Mouse (Mus musculus) forebrain, embryonic 10.5 days (tissue): ENCODE measurements at regions not wholly inside any gene's neighbourhood (a gene's known extent, or its start where the extent isn't known, plus 50 kb on each side); places are given as distances from the start of the nearest gene placed in this dataset.

Experiments used
- DNase-seq: peaks from one replicate; pipeline ENCODE4 v3.0.0-alpha.2; 2017; ENCODE audit warnings: low spot score; ENCODE audit errors: extremely low spot score
- H3K27ac ChIP-seq: fragments of 300-500 bp; sonication (generic); 2 replicates; pipeline ENCODE4 v1.5.1; 2016; ENCODE audit warnings: mild to moderate bottlenecking
- H3K27me3 ChIP-seq: fragments of 300-500 bp; sonication (generic); 2 replicates; pipeline ENCODE4 v1.6.1; 2016; ENCODE audit warnings: mild to moderate bottlenecking; ENCODE audit not compliant: poor library complexity, severe bottlenecking
- H3K36me3 ChIP-seq: fragments of 300-500 bp; sonication (generic); replicated peaks from 2 replicates; pipeline ENCODE4 v1.6.1; 2016; ENCODE audit warnings: mild to moderate bottlenecking, moderate library complexity
- H3K4me1 ChIP-seq: fragments of 300-500 bp; sonication (generic); 2 replicates; pipeline ENCODE4 v1.6.1; 2016
- H3K4me3 ChIP-seq: fragments of 300-500 bp; sonication (generic); 2 replicates; pipeline ENCODE4 v1.5.1; 2016; ENCODE audit warnings: mild to moderate bottlenecking, moderate library complexity
- H3K9me3 ChIP-seq: fragments of 300-500 bp; sonication (generic); 2 replicates; pipeline ENCODE4 v1.6.1; 2016; ENCODE audit warnings: mild to moderate bottlenecking, moderate library complexity
- WGBS: fragments of 180-500 bp; shearing (Covaris S2); methylation state at CpG from one replicate; pipeline ENCODE4 v1.1.7; 2016; 5-methylcytosine and 5-hydroxymethylcytosine counted together

- no peaks in the 10 kb centered on the region for H3K9me3 ChIP-seq
- peaks cover 6% of the 10 kb centered on the region; the same call in 1 of the 2 replicates for H3K4me1 ChIP-seq
- H3K27me3 ChIP-seq, result no peaks in the 10 kb centered on the region
- no peak overlapping the region for H3K4me3 ChIP-seq
- no peaks in the 10 kb centered on the region for H3K36me3 ChIP-seq
- WGBS, result 85% methylated on average over 4 of the region's 4 CpGs
- no peak overlapping the region for H3K27ac ChIP-seq
- no peak for DNase-seq
These were observed 547.4 kb downstream of the Med13l start for GRCm38 (mm10) chr5:119107898-119108297.

GRCm38 (mm10) chr5:119109501-119109900, 549.0 kb downstream of the Med13l start:
- Histone ChIP-seq H3K27me3 (no peaks in the 10 kb centered on the region), H3K4me1 (peaks cover 9% of the 10 kb centered on the region; the same call in 1 of the 2 replicates), H3K27ac (no peak overlapping the region), H3K36me3 (no peaks in the 10 kb centered on the region), H3K9me3 (no peaks in the 10 kb centered on the region), H3K4me3 (no peak overlapping the region)
- WGBS, result 94% methylated on average over 1 of the region's 1 CpGs
- DNase-seq, result no peak

- no peak for DNase-seq
- no peak overlapping the region for H3K4me3 ChIP-seq
- H3K9me3 ChIP-seq, result no peaks in the 10 kb centered on the region
- H3K27me3 ChIP-seq, result no peaks in the 10 kb centered on the region
- 72% methylated on average over 7 of the region's 7 CpGs for WGBS
- H3K27ac ChIP-seq, result no peak overlapping the region
- peaks cover 9% of the 10 kb centered on the region; the same call in 1 of the 2 replicates for H3K4me1 ChIP-seq
- no peaks in the 10 kb centered on the region for H3K36me3 ChIP-seq
These were observed 553.6 kb downstream of the Med13l start for GRCm38 (mm10) chr5:119114074-119114473.

- H3K4me1 ChIP-seq, result no peaks in the 10 kb centered on the region
- no peak overlapping the region for H3K27ac ChIP-seq
- H3K4me3 ChIP-seq, result no peak overlapping the region
- WGBS, result 88% methylated on average over 7 of the region's 7 CpGs
- H3K9me3 ChIP-seq, result no peaks in the 10 kb centered on the region
- no peak for DNase-seq
- no peaks in the 10 kb centered on the region for H3K27me3 ChIP-seq
- H3K36me3 ChIP-seq, result no peaks in the 10 kb centered on the region
These were observed 544.7 kb upstream of the Tbx3 start for GRCm38 (mm10) chr5:119125745-119126144.

- Histone ChIP-seq H3K4me3 (no peak overlapping the region), H3K36me3 (no peaks in the 10 kb centered on the region), H3K4me1 (peaks cover 12% of the 10 kb centered on the region), H3K27me3 (peaks cover 3% of the 10 kb centered on the region), H3K9me3 (no peaks in the 10 kb centered on the region), H3K27ac (no peak overlapping the region)
- DNase-seq, result no peak
- WGBS, result 95% methylated on average over 7 of the region's 7 CpGs
These were observed 540.3 kb upstream of the Tbx3 start for GRCm38 (mm10) chr5:119130176-119130575.

GRCm38 (mm10) chr5:119131461-119131860, 539.0 kb upstream of the Tbx3 start:
- 83% methylated on average over 10 of the region's 10 CpGs for WGBS
- no peak for DNase-seq

GRCm38 (mm10) chr5:119133378-119133777, 537.1 kb upstream of the Tbx3 start:
- Histone ChIP-seq H3K27me3 (peaks cover 20% of the 10 kb centered on the region), H3K9me3 (no peaks in the 10 kb centered on the region), H3K36me3 (no peaks in the 10 kb centered on the region), H3K4me3 (no peak overlapping the region), H3K4me1 (peaks cover 24% of the 10 kb centered on the region), H3K27ac (no peak overlapping the region)
- no peak for DNase-seq
- WGBS, result 44% methylated on average over 13 of the region's 13 CpGs

More at GRCm38 (mm10) chr5:119131461-119131860, 539.0 kb upstream of the Tbx3 start:
- H3K9me3 ChIP-seq, result no peaks in the 10 kb centered on the region
- H3K27ac ChIP-seq, result no peak overlapping the region
- H3K4me3 ChIP-seq, result no peak overlapping the region
- peaks cover 12% of the 10 kb centered on the region for H3K4me1 ChIP-seq
- H3K36me3 ChIP-seq, result no peaks in the 10 kb centered on the region
- peaks cover 8% of the 10 kb centered on the region for H3K27me3 ChIP-seq

- Histone ChIP-seq H3K9me3 (no peaks in the 10 kb centered on the region), H3K27me3 (peaks cover 41% of the 10 kb centered on the region), H3K4me3 (no peak overlapping the region), H3K4me1 (peaks cover 39% of the 10 kb centered on the region), H3K36me3 (no peaks in the 10 kb centered on the region), H3K27ac (no peak overlapping the region)
- WGBS, result 91% methylated on average over 8 of the region's 8 CpGs
- DNase-seq, result no peak
These were observed 533.6 kb upstream of the Tbx3 start for GRCm38 (mm10) chr5:119136916-119137315.

GRCm38 (mm10) chr5:119137409-119137808, 533.1 kb upstream of the Tbx3 start:
- no peak overlapping the region for H3K27ac ChIP-seq
- H3K27me3 ChIP-seq, result peaks cover 44% of the 10 kb centered on the region
- peaks cover 39% of the 10 kb centered on the region for H3K4me1 ChIP-seq
- H3K36me3 ChIP-seq, result no peaks in the 10 kb centered on the region
- WGBS, result 75% methylated on average over 13 of the region's 13 CpGs
- H3K4me3 ChIP-seq, result no peak overlapping the region
- no peaks in the 10 kb centered on the region for H3K9me3 ChIP-seq
- DNase-seq, result no peak

GRCm38 (mm10) chr5:119137821-119138221, 532.6 kb upstream of the Tbx3 start:
- no peaks in the 10 kb centered on the region for H3K9me3 ChIP-seq
- no peaks in the 10 kb centered on the region for H3K36me3 ChIP-seq
- H3K4me3 ChIP-seq, result no peak overlapping the region
- no peak overlapping the region for H3K27ac ChIP-seq
- DNase-seq, result no peak
- H3K4me1 ChIP-seq, result peaks cover 36% of the 10 kb centered on the region
- H3K27me3 ChIP-seq, result peaks cover 48% of the 10 kb centered on the region
- 78% methylated on average over 10 of the region's 10 CpGs for WGBS

- no peaks in the 10 kb centered on the region for H3K36me3 ChIP-seq
- peaks cover 31% of the 10 kb centered on the region for H3K4me1 ChIP-seq
- no peak for DNase-seq
- H3K4me3 ChIP-seq, result no peak overlapping the region; the same call in 1 of the 2 replicates
- 61% methylated on average over 14 of the region's 14 CpGs for WGBS
- H3K9me3 ChIP-seq, result no peaks in the 10 kb centered on the region
- no peak overlapping the region; the same call in 1 of the 2 replicates for H3K27ac ChIP-seq
- H3K27me3 ChIP-seq, result peaks cover 48% of the 10 kb centered on the region
These were observed 532.2 kb upstream of the Tbx3 start for GRCm38 (mm10) chr5:119138293-119138692.

- no peak for DNase-seq
- Histone ChIP-seq H3K9me3 (no peaks in the 10 kb centered on the region), H3K36me3 (no peaks in the 10 kb centered on the region), H3K4me1 (peaks cover 27% of the 10 kb centered on the region), H3K27ac (0 out of 2 replicates have a peak overlapping the region, but pooled peaks have one; percentile 16), H3K4me3 (no peak overlapping the region), H3K27me3 (peaks cover 48% of the 10 kb centered on the region)
- 37% methylated on average over 7 of the region's 7 CpGs for WGBS
These were observed 531.1 kb upstream of the Tbx3 start for GRCm38 (mm10) chr5:119139336-119139735.

- Histone ChIP-seq H3K4me1 (peaks cover 27% of the 10 kb centered on the region), H3K36me3 (no peaks in the 10 kb centered on the region), H3K27ac (no peak overlapping the region), H3K4me3 (no peak overlapping the region), H3K27me3 (peaks cover 48% of the 10 kb centered on the region), H3K9me3 (no peaks in the 10 kb centered on the region)
- 85% methylated on average over 6 of the region's 6 CpGs for WGBS
- no peak for DNase-seq
These were observed 530.7 kb upstream of the Tbx3 start for GRCm38 (mm10) chr5:119139816-119140215.

- Histone ChIP-seq H3K4me3 (no peak overlapping the region), H3K27ac (no peak overlapping the region), H3K9me3 (peaks cover 5% of the 10 kb centered on the region; the same call in 1 of the 2 replicates), H3K27me3 (peaks cover 27% of the 10 kb centered on the region), H3K4me1 (peaks cover 15% of the 10 kb centered on the region), H3K36me3 (no peaks in the 10 kb centered on the region)
- 54% methylated on average over 8 of the region's 8 CpGs for WGBS
- no peak for DNase-seq
These were observed 527.1 kb upstream of the Tbx3 start for GRCm38 (mm10) chr5:119143411-119143810.
